Mouse (Mus musculus): ENCODE results near the gene Greb1.

The Greb1 gene

DNA sequence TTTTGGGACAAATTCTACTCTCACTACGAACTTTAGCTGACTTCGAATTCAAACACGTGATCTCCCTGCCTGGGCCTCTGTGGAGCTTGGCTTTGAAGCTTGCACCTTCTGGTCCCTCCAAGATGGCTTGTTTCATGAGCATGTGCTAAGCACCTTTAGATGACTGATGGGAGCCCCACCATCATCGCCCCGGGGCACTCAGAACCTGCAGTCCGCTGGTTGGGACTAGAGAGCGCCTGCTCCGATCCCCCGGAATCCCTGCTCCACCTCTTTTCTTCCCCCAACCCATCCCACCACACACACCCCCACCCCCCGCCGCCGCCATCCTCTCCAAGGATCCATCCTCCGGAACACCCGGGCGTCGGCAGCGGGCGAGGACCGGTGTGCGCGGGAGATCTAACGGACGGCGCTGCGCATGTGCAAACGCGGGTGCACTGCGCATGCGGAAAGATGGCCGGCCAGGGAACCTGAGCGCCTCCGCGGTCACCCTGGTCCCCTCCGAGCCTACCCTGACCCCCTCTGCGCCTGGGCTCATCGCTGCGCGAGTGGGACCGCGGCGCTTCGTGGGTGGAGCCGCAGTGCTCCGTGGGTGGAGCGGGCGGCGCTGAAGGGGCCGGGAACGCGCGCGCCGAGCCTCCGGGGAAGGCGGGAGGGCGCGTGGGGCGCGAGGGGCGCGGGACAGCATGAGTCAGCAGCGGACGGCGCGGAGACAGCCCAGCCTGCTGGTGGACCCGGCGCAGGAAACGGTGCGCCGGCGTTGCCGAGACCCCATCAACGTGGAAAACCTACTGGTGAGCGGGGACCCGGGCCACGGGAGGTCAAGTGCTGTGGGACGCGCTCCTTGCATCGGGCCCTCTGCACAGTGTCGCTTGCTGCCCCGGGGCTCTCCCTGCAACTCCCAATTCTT is 10.1 kb upstream of the Greb1 start, which contains the start of gene E2f6:
TSS of gene E2f6 (plus strand) at position 439 of the 907 bp plus-strand sequence.
- in situ Hi-C loops (cut with MseI, MboI): loop anchor here in 1 of 2 experiments (25.0 kb wide), 1 partner anchor 202 kb away; the partner anchor contains the start of genes 2410004P03Rik and Pqlc3

DNA sequence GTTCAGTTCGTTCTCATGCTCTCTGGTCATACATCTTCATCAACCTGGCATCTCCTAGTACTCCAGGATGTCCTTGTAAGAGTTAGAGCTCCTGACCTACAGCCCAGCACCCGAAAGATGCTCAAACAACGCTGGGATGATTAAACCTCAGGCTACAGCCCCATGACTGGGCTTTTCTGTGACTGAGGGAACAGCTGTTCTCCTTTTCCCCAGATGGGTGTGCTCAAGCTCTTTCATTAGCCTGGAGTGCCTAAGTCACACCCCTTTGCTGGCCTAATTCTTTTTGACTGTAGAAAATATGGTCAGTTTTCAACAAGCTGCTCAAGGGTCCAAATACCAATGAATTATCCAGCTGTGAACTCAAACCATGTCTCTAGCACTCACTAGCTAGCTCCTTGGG is 7.4 kb upstream of the Greb1 start:
- in situ Hi-C loops (cut with MseI, MboI): loop anchor here (5.0 to 25.0 kb wide), 3 partner anchors 91 to 204 kb away; partner anchors contain the start of genes Pqlc3 (in 2 of the 2) and 2410004P03Rik (in 1 of the 2)

DNA sequence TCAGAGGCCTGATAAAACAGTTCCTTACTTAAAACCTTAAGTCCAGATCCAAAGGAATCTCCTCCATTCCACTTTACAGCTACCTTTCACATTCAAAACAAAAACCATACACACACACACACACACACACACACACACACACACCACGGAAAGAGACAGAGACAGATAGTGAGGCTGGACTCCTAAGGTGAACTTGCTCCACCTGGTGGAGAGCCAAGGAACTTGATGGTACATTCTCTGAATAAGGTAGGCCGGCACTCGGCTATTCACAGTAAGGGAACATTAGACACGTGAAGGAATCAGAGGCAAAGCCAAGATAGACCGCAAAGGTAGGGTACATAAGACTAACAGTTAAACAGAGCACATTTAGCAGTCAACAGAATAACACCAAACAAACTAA is 4.8 kb upstream of the Greb1 start:
- in situ Hi-C loops (cut with MseI, MboI): loop anchor here (5.0 to 25.0 kb wide), 3 partner anchors 88 to 207 kb away; partner anchors contain the start of genes Pqlc3 (in 2 of the 2) and 2410004P03Rik (in 1 of the 2)

DNA sequence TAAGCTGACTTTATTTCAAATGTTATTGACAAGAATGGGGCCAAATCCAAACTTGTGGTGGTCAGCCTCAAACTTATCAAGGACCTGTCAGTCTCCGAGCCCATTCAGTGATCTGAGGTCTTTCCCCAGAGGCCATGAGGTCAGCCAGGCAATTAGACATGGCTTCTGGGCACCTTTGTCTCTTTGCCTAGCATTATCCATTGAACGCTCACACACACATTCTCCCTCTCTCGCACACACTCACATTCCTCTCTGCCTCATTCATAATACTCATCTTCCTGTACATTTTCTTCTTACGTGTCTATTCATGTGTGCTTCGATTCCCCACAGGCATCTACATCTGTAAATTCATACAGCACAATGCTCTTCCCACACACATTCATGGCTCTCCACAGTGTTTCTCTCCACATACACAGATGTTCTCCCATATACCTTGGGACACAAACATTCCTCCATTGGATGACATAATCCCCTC is 3.3 kb upstream of the Greb1 start:
- in situ Hi-C loops (cut with MseI, MboI): loop anchor here (5.0 to 25.0 kb wide), 3 partner anchors 82 to 208 kb away; partner anchors contain the start of genes Pqlc3 (in 2 of the 2) and 2410004P03Rik (in 1 of the 2)

DNA sequence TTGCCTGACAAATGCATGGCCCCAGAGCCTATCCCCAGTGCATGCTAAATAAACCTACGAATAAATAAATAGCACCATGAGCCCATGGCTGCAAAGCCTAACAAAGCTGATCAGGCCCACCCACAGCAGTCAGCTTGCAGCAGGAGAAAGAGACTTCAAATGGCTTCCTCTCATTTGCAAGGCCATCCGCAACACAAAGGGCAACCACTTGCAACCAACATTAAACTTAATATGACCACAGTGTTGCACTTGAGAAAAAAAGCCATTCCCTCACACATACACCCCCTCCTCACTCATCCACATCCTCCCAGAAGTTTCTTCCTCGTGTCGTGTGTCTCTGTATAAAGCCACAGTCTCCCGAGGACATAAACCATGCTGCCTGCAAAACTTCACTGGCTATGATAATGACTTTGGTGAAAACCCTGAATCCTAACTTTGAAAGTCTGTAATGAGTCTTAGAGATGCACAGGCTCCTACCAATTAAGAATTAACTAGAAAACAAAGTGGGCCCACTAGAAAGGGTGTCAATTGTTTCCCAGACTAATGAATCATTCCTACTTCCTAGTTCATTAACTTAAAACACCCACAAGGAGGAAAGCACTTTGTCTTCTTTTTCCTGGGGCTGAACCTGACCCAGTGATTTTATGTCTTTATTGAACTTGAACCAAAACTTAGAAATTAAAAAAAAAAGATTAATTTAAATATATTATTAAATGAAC is 2.7 kb upstream of the Greb1 start:
- in situ Hi-C loops (cut with MseI, MboI): loop anchor here (5.0 to 25.0 kb wide), 3 partner anchors 81 to 209 kb away; partner anchors contain the start of genes Pqlc3 (in 2 of the 2) and 2410004P03Rik (in 1 of the 2)

DNA sequence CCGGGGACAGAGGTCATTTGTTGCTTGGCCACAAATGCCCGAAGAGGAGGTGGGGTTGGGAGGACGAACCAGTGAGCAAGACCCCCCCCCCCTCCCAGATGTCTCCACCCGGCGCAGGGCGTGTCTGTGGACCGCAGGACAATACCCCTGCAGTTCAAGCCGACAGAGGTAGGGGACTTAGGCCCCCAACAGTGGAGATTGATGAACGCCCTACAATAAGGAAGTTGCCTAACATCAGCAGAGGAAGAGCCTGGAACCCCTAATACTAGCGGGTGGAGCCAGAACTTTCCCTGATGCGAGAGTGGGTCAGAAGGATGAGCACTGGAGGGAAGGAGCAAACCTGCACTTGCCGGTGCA is 251 bp upstream of the Greb1 start:
- in situ Hi-C loops (cut with MseI, MboI): loop anchor here (5.0 to 25.0 kb wide), 3 partner anchors 79 to 211 kb away; partner anchors contain the start of genes Pqlc3 (in 2 of the 2) and 2410004P03Rik (in 1 of the 2)

DNA sequence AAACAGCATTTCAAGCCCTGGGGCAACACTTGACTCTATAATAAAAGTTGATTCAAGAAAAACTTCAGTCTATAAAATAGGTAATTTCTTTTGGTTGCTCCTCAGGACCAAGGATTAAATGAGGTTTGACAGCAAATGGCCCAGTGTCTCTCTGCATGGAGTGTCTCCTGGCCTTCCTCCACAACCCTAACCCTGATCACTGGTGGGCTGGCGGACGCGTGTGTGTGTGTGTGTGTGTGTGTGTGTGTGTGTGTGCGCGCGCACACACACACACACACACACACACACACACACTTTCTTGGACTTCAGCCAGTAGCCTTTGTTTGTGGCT is 793 bp downstream of the Greb1 start:
- in situ Hi-C loops (cut with MseI, MboI): loop anchor here (5.0 to 25.0 kb wide), 3 partner anchors 78 to 212 kb away; partner anchors contain the start of genes Pqlc3 (in 2 of the 2) and 2410004P03Rik (in 1 of the 2)

DNA sequence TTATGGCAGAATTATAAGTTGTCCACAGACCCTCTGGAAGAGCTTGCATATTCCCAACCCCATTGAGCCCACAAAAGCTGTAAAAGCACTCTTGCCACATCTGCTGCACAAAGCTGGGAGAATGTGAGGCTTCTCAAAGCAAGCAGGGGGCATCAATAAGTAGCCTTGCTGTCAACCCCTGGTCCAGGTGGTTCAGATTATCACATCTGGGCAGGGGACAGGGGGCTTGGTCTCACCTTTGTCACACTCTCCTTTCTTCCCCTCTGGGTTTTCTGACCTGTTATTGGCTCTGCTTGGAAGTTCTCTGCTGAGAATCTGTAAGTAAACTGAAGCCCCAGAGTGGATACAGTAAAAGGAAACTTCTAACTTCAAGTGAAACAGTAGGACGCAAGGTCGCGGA is 1.8 kb downstream of the Greb1 start:
- in situ Hi-C loops (cut with MseI, MboI): no loop called here

DNA sequence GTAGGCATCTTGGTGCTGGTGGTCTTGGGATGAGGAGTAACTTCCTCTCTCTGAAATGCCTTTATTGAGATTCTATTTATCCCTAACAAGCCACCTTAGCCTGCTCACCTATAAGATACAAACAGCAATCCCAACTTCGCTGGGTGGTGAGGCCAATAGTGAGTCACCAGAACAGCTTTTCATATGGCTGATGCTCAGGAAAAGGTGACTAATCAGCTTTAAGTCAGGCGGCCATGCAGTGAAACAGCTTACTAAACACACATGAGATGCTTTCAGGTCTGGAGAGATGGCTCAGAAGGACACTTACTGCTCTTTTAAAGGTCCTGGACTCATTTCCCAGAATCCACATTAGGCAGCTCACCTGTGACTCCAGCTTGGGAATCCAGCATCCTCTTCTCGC is 4.9 kb downstream of the Greb1 start:
- in situ Hi-C loops (cut with MseI, MboI): no loop called here

DNA sequence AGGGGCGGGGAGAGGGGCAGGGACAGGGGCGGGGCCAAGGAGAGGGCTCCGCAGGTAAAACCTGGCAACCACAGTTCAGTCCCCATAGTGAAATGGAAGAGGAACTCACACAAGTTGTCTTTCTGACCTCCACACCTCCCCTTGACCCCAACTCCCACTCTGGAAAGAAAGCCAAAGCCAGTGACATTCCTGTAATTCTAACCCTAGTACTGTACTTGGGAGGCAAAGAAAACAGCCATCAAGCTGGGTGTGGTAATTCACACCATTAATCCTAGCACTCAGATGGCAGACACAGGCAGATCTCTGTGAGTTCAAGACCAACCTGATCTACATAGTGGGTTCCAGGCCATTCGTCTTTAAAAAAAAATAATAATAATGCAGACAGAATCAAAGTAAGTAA is 7.3 kb downstream of the Greb1 start:
- in situ Hi-C loops (cut with MseI, MboI): no loop called here

DNA sequence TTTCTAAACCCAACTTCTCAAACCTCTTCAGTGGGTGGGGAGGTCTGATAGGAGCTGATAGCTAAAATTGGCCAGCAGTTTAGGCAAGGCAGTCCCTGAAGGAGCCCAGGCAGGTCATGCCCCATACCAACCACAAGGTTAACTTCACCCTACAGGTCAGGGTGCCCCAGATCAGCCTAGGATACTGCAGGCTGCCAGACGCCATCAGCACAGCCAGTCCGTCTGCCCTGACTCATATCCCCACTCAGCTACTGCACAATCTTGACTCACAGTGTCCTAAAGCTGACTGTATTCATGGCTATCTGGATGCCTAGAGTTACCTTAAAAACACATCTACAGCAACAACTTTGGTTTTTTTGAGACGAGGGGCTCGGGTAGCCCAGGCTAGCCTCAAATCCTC is 10.2 kb downstream of the Greb1 start:
- in situ Hi-C loops (cut with MseI, MboI): no loop called here

DNA sequence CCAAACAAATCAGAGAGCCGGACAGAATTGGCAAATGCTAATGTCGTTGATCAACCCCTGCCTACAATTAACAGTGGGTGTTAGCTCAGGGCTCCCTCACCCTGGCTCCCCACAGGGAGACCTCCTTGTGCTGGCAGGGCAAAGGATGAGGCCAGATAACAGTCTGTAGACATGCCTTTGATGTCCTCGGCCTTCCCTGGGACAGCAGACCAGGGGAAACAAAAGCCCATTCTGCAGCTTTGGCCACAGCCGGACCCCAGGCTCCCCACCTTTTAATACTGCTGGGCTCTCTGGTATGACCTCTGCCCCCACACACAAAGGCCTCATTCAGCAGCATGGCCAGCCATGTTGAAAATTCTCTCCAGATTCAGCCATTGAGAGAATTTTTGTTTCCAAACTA is 10.9 kb downstream of the Greb1 start:
- in situ Hi-C loops (cut with MseI, MboI): no loop called here

DNA sequence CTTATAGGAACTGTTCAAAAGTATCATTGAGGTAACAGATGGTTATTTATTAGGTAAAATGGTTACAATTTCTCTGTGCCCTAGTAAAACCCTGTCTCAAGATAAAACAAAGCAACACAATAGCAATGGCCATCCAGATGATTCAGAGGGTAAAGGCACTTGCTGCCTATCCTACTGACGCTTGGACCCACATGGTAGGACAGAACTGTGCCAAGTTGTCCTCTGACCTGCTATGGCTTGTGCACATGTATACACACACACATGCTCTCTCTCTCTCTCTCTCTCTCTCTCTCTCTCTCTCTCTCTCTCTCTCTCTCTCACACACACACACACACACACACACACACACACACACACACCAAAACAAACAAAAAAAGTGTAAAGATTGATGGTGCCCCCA is 11.5 kb downstream of the Greb1 start:
- in situ Hi-C loops (cut with MseI, MboI): no loop called here

DNA sequence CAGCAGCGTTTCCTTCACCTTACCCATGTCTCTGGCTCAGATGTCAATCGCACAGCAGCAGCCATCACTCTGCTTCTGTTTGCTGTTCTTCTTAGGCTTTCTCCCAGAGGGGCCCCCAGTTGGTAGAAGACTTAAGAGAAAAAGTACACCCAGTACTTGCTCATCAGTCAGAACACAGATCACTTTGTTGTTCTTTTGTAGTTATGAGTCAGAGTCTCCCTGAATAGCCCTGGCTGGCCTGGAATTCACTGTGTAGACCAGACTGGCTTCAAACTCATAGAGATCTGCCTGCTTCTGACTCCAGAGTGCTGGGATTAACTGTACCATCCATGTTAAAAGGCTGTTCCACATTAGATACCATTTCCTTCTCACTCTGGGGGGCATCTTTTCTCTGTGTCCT is 12.1 kb downstream of the Greb1 start:
- in situ Hi-C loops (cut with MseI, MboI): no loop called here

DNA sequence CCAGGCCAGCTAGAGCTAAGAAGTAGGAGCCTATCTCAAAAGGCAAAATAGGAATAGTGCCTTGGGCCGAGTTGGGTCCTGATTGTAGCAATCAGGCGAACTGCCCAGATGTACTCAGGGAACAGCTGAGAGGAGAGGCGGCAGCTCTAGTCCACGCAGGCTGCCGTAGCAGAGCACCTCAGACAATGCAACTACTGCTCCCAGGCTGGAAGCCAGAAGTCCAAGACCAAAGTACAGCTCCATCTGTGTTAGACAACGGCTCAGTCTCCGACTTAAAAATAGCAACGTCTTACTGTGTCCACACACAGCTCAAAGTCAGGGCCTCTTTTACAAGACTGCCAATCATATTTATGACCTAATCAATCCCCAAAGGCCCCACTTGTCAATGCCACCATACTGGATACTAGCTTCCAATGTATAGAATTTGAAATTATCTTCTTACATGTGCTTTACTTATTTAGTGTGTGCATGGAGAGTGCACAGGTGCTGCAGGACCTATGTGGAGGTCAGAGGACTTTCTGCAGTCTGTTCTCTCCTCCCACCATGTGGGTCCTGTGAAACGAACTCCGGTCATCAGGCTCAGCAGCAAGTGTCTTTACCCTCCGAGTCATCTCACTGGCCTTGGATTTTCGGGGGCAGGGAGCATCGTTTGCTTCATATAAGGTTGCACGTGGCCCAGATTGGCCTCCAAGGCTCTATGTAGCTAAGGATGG is 19.5 kb downstream of the Greb1 start:
- in situ Hi-C loops (cut with MseI, MboI): no loop called here

DNA sequence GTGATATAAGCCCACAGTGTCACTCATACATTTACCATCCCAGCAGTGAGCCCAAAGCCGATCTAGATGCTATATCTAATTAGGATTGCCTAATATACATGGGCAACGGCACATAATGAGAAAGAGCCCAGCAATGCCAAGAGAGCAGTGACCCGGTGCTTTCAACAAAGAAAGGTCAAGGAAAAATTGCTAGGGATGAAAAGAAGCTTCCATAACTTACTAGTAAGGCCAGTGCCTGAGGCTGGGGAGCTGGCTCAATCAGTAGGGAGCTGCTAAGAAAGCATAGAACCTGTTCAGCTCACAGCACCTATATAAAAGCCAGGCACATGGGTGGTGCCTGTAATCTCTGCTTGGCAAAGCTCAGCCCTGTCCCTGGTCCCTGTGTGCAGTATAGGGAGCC is 20.4 kb downstream of the Greb1 start:
- in situ Hi-C loops (cut with MseI, MboI): no loop called here

DNA sequence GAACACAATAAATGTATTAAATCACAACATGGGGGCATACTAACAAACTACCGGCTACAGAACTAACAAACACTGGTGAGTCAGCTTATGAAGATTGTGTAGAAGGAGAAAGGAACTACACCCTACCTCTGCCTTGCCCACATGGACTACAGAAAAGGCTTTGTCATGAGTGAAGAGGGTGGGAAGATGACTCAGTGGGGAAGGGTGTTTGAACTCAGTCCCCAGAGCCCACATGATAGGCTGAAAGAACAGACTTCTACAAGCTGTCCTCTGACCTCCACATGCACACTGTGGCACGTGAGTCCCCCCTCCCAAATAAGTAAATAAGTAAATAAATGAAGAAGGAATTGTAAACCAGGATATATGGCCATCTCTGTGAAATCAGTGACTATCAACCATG is 21.5 kb downstream of the Greb1 start:
- in situ Hi-C loops (cut with MseI, MboI): no loop called here

DNA sequence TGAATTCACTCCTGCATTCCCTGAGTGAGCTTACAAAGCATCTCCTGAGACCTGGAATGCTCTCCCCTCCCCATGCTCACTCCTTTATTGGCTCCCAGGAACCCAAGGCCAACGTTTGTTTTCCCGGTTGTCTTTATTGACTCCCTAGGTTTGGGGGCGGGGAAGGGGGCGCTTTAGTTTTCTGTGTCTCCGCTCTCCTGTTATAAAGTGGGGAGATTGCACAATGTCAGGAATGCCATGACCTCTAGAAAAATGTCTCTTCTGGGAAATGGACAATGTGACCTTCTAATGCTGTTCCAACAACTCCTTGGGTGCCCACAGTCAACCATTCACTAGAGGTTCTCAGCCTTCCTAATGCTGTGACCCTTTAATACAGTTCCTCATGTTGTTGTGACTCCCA is 22.2 kb downstream of the Greb1 start:
- in situ Hi-C loops (cut with MseI, MboI): no loop called here

DNA sequence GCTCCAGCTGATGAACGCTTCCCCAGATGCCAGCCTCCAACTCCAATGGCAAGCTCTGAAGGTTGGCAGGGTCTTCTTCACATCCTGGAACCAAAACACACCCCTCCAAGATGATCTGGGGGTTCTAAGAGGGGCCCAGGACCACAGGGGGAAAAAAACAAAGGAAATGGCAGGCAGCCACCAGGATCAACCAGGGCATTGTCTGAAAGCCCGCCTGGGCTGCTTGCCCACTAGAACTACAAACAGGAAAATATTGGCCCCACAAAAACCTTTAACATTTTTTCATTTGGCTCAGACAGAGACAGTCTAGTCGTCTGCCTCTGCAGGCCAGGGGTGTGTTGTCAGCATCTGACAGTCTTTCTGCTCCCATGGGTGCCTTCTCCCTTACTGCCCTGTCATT is 25.3 kb downstream of the Greb1 start:
- in situ Hi-C loops (cut with MseI, MboI): no loop called here

DNA sequence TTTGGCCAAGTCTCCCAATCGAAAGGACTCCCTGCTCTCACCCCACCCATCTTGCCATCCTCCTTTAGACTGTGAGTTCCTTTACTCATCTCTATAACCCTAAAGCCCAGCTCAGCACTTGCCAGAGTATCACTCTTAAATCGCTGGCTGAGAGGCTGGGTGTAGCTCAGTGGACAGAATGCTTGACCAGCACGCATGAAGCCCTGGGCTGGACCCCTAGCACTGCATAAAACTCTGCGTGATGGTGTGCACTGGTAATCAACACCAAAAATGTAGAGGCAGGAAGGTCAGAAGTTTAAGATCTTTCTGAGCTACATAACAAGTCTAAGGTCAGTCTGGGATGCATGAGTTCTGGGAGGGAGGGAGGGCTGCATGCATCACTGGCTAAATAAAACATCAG is 26.1 kb downstream of the Greb1 start:
- in situ Hi-C loops (cut with MseI, MboI): no loop called here

DNA sequence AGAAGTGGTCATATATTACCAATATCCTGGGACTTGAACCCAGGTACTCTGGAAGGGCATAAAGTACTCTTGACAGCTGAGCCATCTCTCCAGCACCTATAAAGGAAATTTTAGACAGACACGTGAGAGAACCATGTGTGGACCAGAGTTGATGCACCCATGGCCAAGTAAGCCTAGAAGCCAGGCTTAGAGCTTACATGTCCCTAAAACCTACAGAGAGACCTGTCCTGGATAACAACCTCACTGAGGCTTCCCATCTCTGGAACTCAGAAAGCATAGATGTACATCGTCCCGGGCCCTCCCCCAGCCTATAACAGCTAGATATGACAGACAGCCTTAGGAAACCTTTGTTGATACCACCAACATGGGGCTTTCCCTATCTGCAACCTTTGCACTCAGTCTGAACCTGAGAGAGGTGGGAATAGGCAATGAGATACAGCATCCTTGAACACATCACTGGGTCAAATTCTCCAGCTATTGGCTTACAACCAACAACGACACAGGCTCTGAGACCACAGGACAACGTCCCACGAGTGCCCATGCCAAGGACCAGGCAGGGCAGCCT is 31.0 kb downstream of the Greb1 start:
- in situ Hi-C loops (cut with MseI, MboI): no loop called here

All from mouse trophoblast stem cell (cell line).